Mouse (Mus musculus) thymus, postnatal 0 days (tissue): ENCODE results near the gene Tsn. TPM values are rescaled to one million over a fixed set of nuclear protein-coding genes. Genes with fewer than 3 reads are reported as not detected.

Source experiments
- polyA plus RNA-seq: library from polyadenylated mRNA; unstranded; fragments of >200 nt; fragmentation: Nextera tagmentation; extraction: Ambion mirVana; gene quantifications from 2 replicates; pipeline ENCODE4 v1.2.1, GENCODE M21; 2015

The Tsn gene
- polyA plus RNA-seq, 1 experiment from 2014 or later, result 313 TPM

Other genes with a start within 250 kb of the Tsn start
- 0.03 TPM in 1 of 2 replicates, not detected in the other for gene Gm29106, start 135.2 kb downstream of the Tsn start, polyA plus RNA-seq
- 105 and 106 TPM in 2 replicates for gene Nifk, start 10.1 kb upstream of the Tsn start, polyA plus RNA-seq
- 21.0 and 31.0 TPM in 2 replicates for gene Clasp1, start 77.3 kb upstream of the Tsn start, polyA plus RNA-seq